Mouse (Mus musculus): ENCODE measurements around the gene Olfr1392. TPM values are rescaled to one million over a fixed set of nuclear protein-coding genes. Genes with fewer than 3 reads are reported as not detected.
A peak's percentile ranks its signal among the peaks of the same experiment; 100 is the strongest.

The Olfr1392 gene
- polyA plus RNA-seq, 1 experiment from 2014 or later, result not detected

GRCm38 (mm10) chr11:49243727-49244594 is 41.1 kb upstream of the Olfr1392 start, which contains the start of gene Mgat1:
TSS of gene Mgat1 (plus strand) at chr11:49244191.
- Histone ChIP-seq H3K9me3 (replicated peaks; ENCODE audit: control insufficient read depth, low read length) (no peaks in the 10 kb centered on the region), H3K27ac (replicated peaks; ENCODE audit: low read depth, low read length) (peak within 1 kb of the TSS; percentile 84), H3K9ac (replicated peaks; ENCODE audit: low read length) (peak within 1 kb of the TSS; percentile 61), H3K27me3 (ENCODE audit: control insufficient read depth, insufficient read depth, low read length) (no peaks in the 10 kb centered on the region), H3K36me3 (replicated peaks; ENCODE audit: control insufficient read depth, insufficient read depth, low read depth, low read length) (no peaks in the 10 kb centered on the region), H3K4me2 (ENCODE audit: low read depth, low read length) (peak within 1 kb of the TSS; percentile 55), H3K4me3 (ENCODE audit: low read depth, low read length) (peak within 1 kb of the TSS; percentile 46), H3K4me1 (ENCODE audit: control insufficient read depth, insufficient read depth, low read length) (no peaks in the 10 kb centered on the region)
- under 1% methylated on average over 58 of the region's 60 CpGs for WGBS
- peak; percentile 96 for DNase-seq (ENCODE audit: low spot score)
- peak; percentile 96 for ATAC-seq (replicated peaks; ENCODE audit: insufficient number of reproducible peaks, low FRiP score, low TSS enrichment, low read depth)

- H3K36me3 ChIP-seq (replicated peaks; ENCODE audit: control insufficient read depth, insufficient read depth, low read depth, low read length), result no peaks in the 10 kb centered on the region
- H3K4me3 ChIP-seq (ENCODE audit: low read depth, low read length), result peak overlapping the region; percentile 46
- ATAC-seq (replicated peaks; ENCODE audit: insufficient number of reproducible peaks, low FRiP score, low TSS enrichment, low read depth) (no peak), DNase-seq (ENCODE audit: low spot score) (no peak)
- H3K27me3 ChIP-seq (ENCODE audit: control insufficient read depth, insufficient read depth, low read length), result no peaks in the 10 kb centered on the region
- 0 out of 2 replicates have a peak overlapping the region, but pooled peaks have one; percentile 56 for H3K27ac ChIP-seq (replicated peaks; ENCODE audit: low read depth, low read length)
- H3K9ac ChIP-seq (replicated peaks; ENCODE audit: low read length), result peak overlapping the region; percentile 61
- no peaks in the 10 kb centered on the region for H3K4me1 ChIP-seq (ENCODE audit: control insufficient read depth, insufficient read depth, low read length)
- H3K4me2 ChIP-seq (ENCODE audit: low read depth, low read length), result peak overlapping the region; percentile 55
- H3K9me3 ChIP-seq (replicated peaks; ENCODE audit: control insufficient read depth, low read length), result no peaks in the 10 kb centered on the region
- 0% methylated on average over 4 of the region's 4 CpGs for WGBS
Measured at GRCm38 (mm10) chr11:49244595-49244930, 40.5 kb upstream of the Olfr1392 start.

- WGBS, result 10% methylated on average over 7 of the region's 7 CpGs
- DNase-seq (ENCODE audit: low spot score), result peak; percentile 35
- ATAC-seq (replicated peaks; ENCODE audit: insufficient number of reproducible peaks, low FRiP score, low TSS enrichment, low read depth), result no peak
- no peaks in the 10 kb centered on the region for H3K9me3 ChIP-seq (replicated peaks; ENCODE audit: control insufficient read depth, low read length)
- H3K27ac ChIP-seq (replicated peaks; ENCODE audit: low read depth, low read length), result no peak overlapping the region
- H3K4me3 ChIP-seq (ENCODE audit: low read depth, low read length), result no peak overlapping the region
- peak overlapping the region; percentile 22; the same call in 1 of the 2 replicates for H3K4me2 ChIP-seq (ENCODE audit: low read depth, low read length)
- no peak overlapping the region for H3K9ac ChIP-seq (replicated peaks; ENCODE audit: low read length)
- H3K4me1 ChIP-seq (ENCODE audit: control insufficient read depth, insufficient read depth, low read length), result no peaks in the 10 kb centered on the region
- no peaks in the 10 kb centered on the region for H3K36me3 ChIP-seq (replicated peaks; ENCODE audit: control insufficient read depth, insufficient read depth, low read depth, low read length)
- no peaks in the 10 kb centered on the region for H3K27me3 ChIP-seq (ENCODE audit: control insufficient read depth, insufficient read depth, low read length)
Measured at GRCm38 (mm10) chr11:49245176-49245575, 39.9 kb upstream of the Olfr1392 start.

- WGBS, result 28% methylated on average over 12 of the region's 12 CpGs
- H3K4me2 ChIP-seq (ENCODE audit: low read depth, low read length), result peak overlapping the region; percentile 22; the same call in 1 of the 2 replicates
- H3K4me1 ChIP-seq (ENCODE audit: control insufficient read depth, insufficient read depth, low read length), result no peaks in the 10 kb centered on the region
- H3K27me3 ChIP-seq (ENCODE audit: control insufficient read depth, insufficient read depth, low read length), result no peaks in the 10 kb centered on the region
- H3K36me3 ChIP-seq (replicated peaks; ENCODE audit: control insufficient read depth, insufficient read depth, low read depth, low read length), result no peaks in the 10 kb centered on the region
- DNase-seq (ENCODE audit: low spot score) (no peak), ATAC-seq (replicated peaks; ENCODE audit: insufficient number of reproducible peaks, low FRiP score, low TSS enrichment, low read depth) (no peak)
- H3K9ac ChIP-seq (replicated peaks; ENCODE audit: low read length), result no peak overlapping the region
- H3K9me3 ChIP-seq (replicated peaks; ENCODE audit: control insufficient read depth, low read length), result no peaks in the 10 kb centered on the region
- H3K4me3 ChIP-seq (ENCODE audit: low read depth, low read length), result no peak overlapping the region
- H3K27ac ChIP-seq (replicated peaks; ENCODE audit: low read depth, low read length), result no peak overlapping the region
Measured at GRCm38 (mm10) chr11:49245634-49246415, 39.3 kb upstream of the Olfr1392 start.

GRCm38 (mm10) chr11:49246523-49246922 is 38.6 kb upstream of the Olfr1392 start:
- DNase-seq (ENCODE audit: low spot score), result no peak

GRCm38 (mm10) chr11:49247255-49247654 is 37.8 kb upstream of the Olfr1392 start:
- 70% methylated on average over 2 of the region's 2 CpGs for WGBS
- no peaks in the 10 kb centered on the region for H3K36me3 ChIP-seq (replicated peaks; ENCODE audit: control insufficient read depth, insufficient read depth, low read depth, low read length)
- no peaks in the 10 kb centered on the region for H3K27me3 ChIP-seq (ENCODE audit: control insufficient read depth, insufficient read depth, low read length)
- no peak overlapping the region for H3K4me2 ChIP-seq (ENCODE audit: low read depth, low read length)
- DNase-seq (ENCODE audit: low spot score) (no peak), ATAC-seq (replicated peaks; ENCODE audit: insufficient number of reproducible peaks, low FRiP score, low TSS enrichment, low read depth) (no peak)
- no peak overlapping the region for H3K4me3 ChIP-seq (ENCODE audit: low read depth, low read length)
- no peak overlapping the region for H3K27ac ChIP-seq (replicated peaks; ENCODE audit: low read depth, low read length)
- H3K4me1 ChIP-seq (ENCODE audit: control insufficient read depth, insufficient read depth, low read length), result no peaks in the 10 kb centered on the region
- H3K9me3 ChIP-seq (replicated peaks; ENCODE audit: control insufficient read depth, low read length), result no peaks in the 10 kb centered on the region
- H3K9ac ChIP-seq (replicated peaks; ENCODE audit: low read length), result no peak overlapping the region

More at GRCm38 (mm10) chr11:49246523-49246922, 38.6 kb upstream of the Olfr1392 start:
- H3K4me2 ChIP-seq (ENCODE audit: low read depth, low read length), result no peak overlapping the region
- no peak for ATAC-seq (replicated peaks; ENCODE audit: insufficient number of reproducible peaks, low FRiP score, low TSS enrichment, low read depth)
- H3K9me3 ChIP-seq (replicated peaks; ENCODE audit: control insufficient read depth, low read length), result no peaks in the 10 kb centered on the region
- H3K36me3 ChIP-seq (replicated peaks; ENCODE audit: control insufficient read depth, insufficient read depth, low read depth, low read length), result no peaks in the 10 kb centered on the region
- H3K4me3 ChIP-seq (ENCODE audit: low read depth, low read length), result no peak overlapping the region
- H3K27me3 ChIP-seq (ENCODE audit: control insufficient read depth, insufficient read depth, low read length), result no peaks in the 10 kb centered on the region
- 82% methylated on average over 4 of the region's 4 CpGs for WGBS
- H3K27ac ChIP-seq (replicated peaks; ENCODE audit: low read depth, low read length), result no peak overlapping the region
- no peak overlapping the region for H3K9ac ChIP-seq (replicated peaks; ENCODE audit: low read length)
- no peaks in the 10 kb centered on the region for H3K4me1 ChIP-seq (ENCODE audit: control insufficient read depth, insufficient read depth, low read length)

GRCm38 (mm10) chr11:49248226-49248973 is 36.7 kb upstream of the Olfr1392 start:
- Histone ChIP-seq H3K36me3 (replicated peaks; ENCODE audit: control insufficient read depth, insufficient read depth, low read depth, low read length) (peaks cover 3% of the 10 kb centered on the region), H3K9me3 (replicated peaks; ENCODE audit: control insufficient read depth, low read length) (no peaks in the 10 kb centered on the region), H3K27me3 (ENCODE audit: control insufficient read depth, insufficient read depth, low read length) (no peaks in the 10 kb centered on the region), H3K4me1 (ENCODE audit: control insufficient read depth, insufficient read depth, low read length) (no peaks in the 10 kb centered on the region), H3K9ac (replicated peaks; ENCODE audit: low read length) (no peak overlapping the region), H3K27ac (replicated peaks; ENCODE audit: low read depth, low read length) (no peak overlapping the region), H3K4me2 (ENCODE audit: low read depth, low read length) (no peak overlapping the region), H3K4me3 (ENCODE audit: low read depth, low read length) (no peak overlapping the region)
- DNase-seq (ENCODE audit: low spot score), result no peak
- ATAC-seq (replicated peaks; ENCODE audit: insufficient number of reproducible peaks, low FRiP score, low TSS enrichment, low read depth), result no peak
- WGBS, result 63% methylated on average over 6 of the region's 6 CpGs
